Mouse (Mus musculus): ENCODE data around the gene Cyb561d2.

DNA sequence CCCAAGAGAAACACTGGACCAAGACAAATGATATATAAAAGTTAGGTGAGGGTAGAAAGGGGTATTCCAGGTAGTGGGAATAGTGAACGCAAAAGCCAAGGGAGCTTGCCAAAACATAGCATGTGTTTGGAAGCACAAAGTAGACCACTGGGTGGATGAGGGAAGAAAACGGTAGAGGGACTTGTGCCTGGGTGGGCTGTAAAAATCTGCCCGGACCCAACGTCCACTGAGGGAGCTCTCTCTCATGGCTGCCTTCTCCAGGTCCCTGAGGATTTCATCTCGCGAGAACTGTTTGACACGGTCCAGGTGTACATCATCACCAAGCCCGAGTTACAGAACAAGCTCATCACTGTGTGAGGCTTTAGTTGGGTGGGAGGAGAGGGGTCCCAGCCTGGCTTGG lies 728 bp upstream of the Cyb561d2 start:
- TF ChIP-seq ZNF384 (IDR thresholded peaks at IDR 0.05; ENCODE audit: low read depth, low read length) (no peak), CHD2 (IDR thresholded peaks at IDR 0.05; ENCODE audit: low read depth, low read length) (no peak), ZC3H11A (IDR thresholded peaks at IDR 0.05; ENCODE audit: borderline replicate concordance, low read depth, low read length) (no peak)

Measured in ES-E14 (cell line).